Mouse (Mus musculus): Measurements from ENCODE around the gene Swsap1. TPM values are rescaled to one million over a fixed set of nuclear protein-coding genes. Genes with fewer than 3 reads are reported as not detected.

Gene Swsap1
- polyA plus RNA-seq, 2 experiments, result 7.0 to 12.8 TPM

GRCm38 (mm10) chr9:21962416-21963059 is 7.0 kb downstream of the Swsap1 start:
- 3% methylated on average over 32 of the region's 34 CpGs for WGBS
- Histone ChIP-seq H3K9ac (ENCODE audit: low read depth, low read length, severe bottlenecking) (peak overlapping the region; percentile 46), H3K27me3 (ENCODE audit: control insufficient read depth, insufficient read depth, low read length) (peaks cover 46% of the 10 kb centered on the region), H3K36me3 (ENCODE audit: control insufficient read depth, insufficient read depth, low read length) (0 out of 2 replicates have a peak, but pooled peaks cover 5% of the 10 kb centered on the region), H3K27ac (replicated peaks; ENCODE audit: low read depth, low read length) (no peak overlapping the region), H3K4me3 (replicated peaks; ENCODE audit: low read length) (peak overlapping the region; percentile 41), H3K4me2 (replicated peaks; ENCODE audit: low read depth, low read length, severe bottlenecking) (peak overlapping the region; percentile 92), H3K9me3 (ENCODE audit: control insufficient read depth, low read length) (no peaks in the 10 kb centered on the region), H3K4me1 (ENCODE audit: control insufficient read depth, insufficient read depth, low read length) (peaks cover 7% of the 10 kb centered on the region; the same call in 1 of the 2 replicates)
- DNase-seq (ENCODE audit: low spot score), result peak; percentile 64
- ATAC-seq (ENCODE audit: low FRiP score, low read depth), result peak; percentile 85
- TF ChIP-seq POLR2A (IDR thresholded peaks at IDR 0.05; ENCODE audit: borderline replicate concordance, extremely low read depth, insufficient read depth, insufficient read length), result no peak

GRCm38 (mm10) chr9:21963417-21963816 is 7.9 kb downstream of the Swsap1 start, which contains the start of gene Epor:
Gene Epor, minus strand, starts transcription at chr9:21963506.
- Histone ChIP-seq H3K4me3 (replicated peaks; ENCODE audit: low read length) (peak within 1 kb of the TSS; percentile 41), H3K36me3 (ENCODE audit: control insufficient read depth, insufficient read depth, low read length) (0 out of 2 replicates have a peak, but pooled peaks cover 3% of the 10 kb centered on the region), H3K9me3 (ENCODE audit: control insufficient read depth, low read length) (no peaks in the 10 kb centered on the region), H3K4me1 (ENCODE audit: control insufficient read depth, insufficient read depth, low read length) (peaks cover 7% of the 10 kb centered on the region; the same call in 1 of the 2 replicates), H3K9ac (ENCODE audit: low read depth, low read length, severe bottlenecking) (peak within 1 kb of the TSS; percentile 46), H3K27ac (replicated peaks; ENCODE audit: low read depth, low read length) (no peak within 1 kb of the TSS), H3K27me3 (ENCODE audit: control insufficient read depth, insufficient read depth, low read length) (peaks cover 46% of the 10 kb centered on the region), H3K4me2 (replicated peaks; ENCODE audit: low read depth, low read length, severe bottlenecking) (peak within 1 kb of the TSS; percentile 92)
- DNase-seq (ENCODE audit: low spot score) (peak; percentile 18), ATAC-seq (ENCODE audit: low FRiP score, low read depth) (peak; percentile 58)
- 23% methylated on average over 8 of the region's 8 CpGs for WGBS
- no peak for TF ChIP-seq POLR2A (IDR thresholded peaks at IDR 0.05; ENCODE audit: borderline replicate concordance, extremely low read depth, insufficient read depth, insufficient read length)

GRCm38 (mm10) chr9:21968883-21969282 is 13.3 kb downstream of the Swsap1 start:
- 42% methylated on average over 6 of the region's 6 CpGs for WGBS
- Histone ChIP-seq H3K4me1 (ENCODE audit: control insufficient read depth, insufficient read depth, low read length) (no peaks in the 10 kb centered on the region), H3K4me2 (replicated peaks; ENCODE audit: low read depth, low read length, severe bottlenecking) (no peak overlapping the region), H3K9ac (ENCODE audit: low read depth, low read length, severe bottlenecking) (no peak overlapping the region), H3K4me3 (replicated peaks; ENCODE audit: low read length) (no peak overlapping the region), H3K27me3 (ENCODE audit: control insufficient read depth, insufficient read depth, low read length) (no peaks in the 10 kb centered on the region), H3K36me3 (ENCODE audit: control insufficient read depth, insufficient read depth, low read length) (no peaks in the 10 kb centered on the region), H3K9me3 (ENCODE audit: control insufficient read depth, low read length) (no peaks in the 10 kb centered on the region), H3K27ac (replicated peaks; ENCODE audit: low read depth, low read length) (no peak overlapping the region)
- ATAC-seq (ENCODE audit: low FRiP score, low read depth) (no peak), DNase-seq (ENCODE audit: low spot score) (no peak)
- TF ChIP-seq POLR2A (IDR thresholded peaks at IDR 0.05; ENCODE audit: borderline replicate concordance, extremely low read depth, insufficient read depth, insufficient read length), result no peak

GRCm38 (mm10) chr9:21969304-21969703 is 13.7 kb downstream of the Swsap1 start:
- Histone ChIP-seq H3K9me3 (ENCODE audit: control insufficient read depth, low read length) (no peaks in the 10 kb centered on the region), H3K4me2 (replicated peaks; ENCODE audit: low read depth, low read length, severe bottlenecking) (no peak overlapping the region), H3K27me3 (ENCODE audit: control insufficient read depth, insufficient read depth, low read length) (no peaks in the 10 kb centered on the region), H3K4me3 (replicated peaks; ENCODE audit: low read length) (no peak overlapping the region), H3K4me1 (ENCODE audit: control insufficient read depth, insufficient read depth, low read length) (no peaks in the 10 kb centered on the region), H3K27ac (replicated peaks; ENCODE audit: low read depth, low read length) (no peak overlapping the region), H3K9ac (ENCODE audit: low read depth, low read length, severe bottlenecking) (no peak overlapping the region), H3K36me3 (ENCODE audit: control insufficient read depth, insufficient read depth, low read length) (no peaks in the 10 kb centered on the region)
- 93% methylated on average over 4 of the region's 4 CpGs for WGBS
- ATAC-seq (ENCODE audit: low FRiP score, low read depth) (no peak), DNase-seq (ENCODE audit: low spot score) (no peak)
- TF ChIP-seq POLR2A (IDR thresholded peaks at IDR 0.05; ENCODE audit: borderline replicate concordance, extremely low read depth, insufficient read depth, insufficient read length), result no peak

- Histone ChIP-seq H3K36me3 (ENCODE audit: control insufficient read depth, insufficient read depth, low read length) (no peaks in the 10 kb centered on the region), H3K9me3 (ENCODE audit: control insufficient read depth, low read length) (no peaks in the 10 kb centered on the region), H3K27me3 (ENCODE audit: control insufficient read depth, insufficient read depth, low read length) (no peaks in the 10 kb centered on the region), H3K27ac (replicated peaks; ENCODE audit: low read depth, low read length) (no peak overlapping the region), H3K9ac (ENCODE audit: low read depth, low read length, severe bottlenecking) (no peak overlapping the region), H3K4me1 (ENCODE audit: control insufficient read depth, insufficient read depth, low read length) (no peaks in the 10 kb centered on the region), H3K4me2 (replicated peaks; ENCODE audit: low read depth, low read length, severe bottlenecking) (no peak overlapping the region), H3K4me3 (replicated peaks; ENCODE audit: low read length) (no peak overlapping the region)
- 86% methylated on average over 10 of the region's 10 CpGs for WGBS
- ATAC-seq (ENCODE audit: low FRiP score, low read depth) (no peak), DNase-seq (ENCODE audit: low spot score) (no peak)
- no peak for TF ChIP-seq POLR2A (IDR thresholded peaks at IDR 0.05; ENCODE audit: borderline replicate concordance, extremely low read depth, insufficient read depth, insufficient read length)
Observed at GRCm38 (mm10) chr9:21976626-21977175, 21.1 kb downstream of the Swsap1 start.
